In genomic region chr3:79990480-79990879, GRCm38 (mm10) we compare ENCODE assay signal across 29 mouse cellular contexts.
DNase-seq lines count a peak whose midpoint lies in the region; ATAC-seq and TF ChIP-seq lines count a peak whose summit lies in the region.
"Had no signal": no experiment of that assay in that cellular context is flagged by ENCODE, and none has a peak within 500 bp of the region (broad histone marks: within the 10 kb centered on the region; RNA-seq: fewer than 3 reads in every experiment).

No protein-coding gene starts in this region.

- H3K27ac ChIP-seq in heart, embryonic 12.5 days (ENCODE audit: poor library complexity, severe bottlenecking) = peak overlapping the region; percentile 98
- peak overlapping the region; percentile 99 for H3K27ac ChIP-seq in heart, postnatal 0 days (ENCODE audit: low read depth)
- H3K27ac ChIP-seq: embryonic facial prominence, embryonic 10.5 days; embryonic facial prominence, embryonic 15.5 days; forebrain, embryonic 13.5 days; intestine, embryonic 15.5 days; liver, embryonic 14.5 days; midbrain, embryonic 10.5 days; midbrain, embryonic 15.5 days; neural tube, embryonic 12.5 days; stomach, postnatal 0 days had no signal

- CTCF ChIA-PET in Patski (lab: Charles Lee) = interaction anchor here (0.6 to 5.7 kb wide), 6 partner anchors 11 to 107 kb away, joined by 3 to 24 read pairs (median 3); partner anchors contain the start of gene Fam198b

- intact Hi-C loops in heart, postnatal 36 days (cut with DNase I) = loop anchor here (5.0 kb wide), 1 partner anchor 103 kb away; no protein-coding TSS in a partner anchor

- no peaks in the 10 kb centered on the region for H3K36me3 ChIP-seq in heart, embryonic 12.5 days
- no peaks in the 10 kb centered on the region for H3K36me3 ChIP-seq in heart, postnatal 0 days (replicated peaks; ENCODE audit: control insufficient read depth, insufficient read depth, low read length)
- H3K36me3 ChIP-seq: embryonic facial prominence, embryonic 10.5 days; embryonic facial prominence, embryonic 15.5 days; intestine, embryonic 15.5 days; midbrain, embryonic 10.5 days; midbrain, embryonic 15.5 days; neural tube, embryonic 12.5 days had no signal

- H3K4me1 ChIP-seq in heart, embryonic 12.5 days (replicated peaks) = peaks cover 37% of the 10 kb centered on the region
- H3K4me1 ChIP-seq in heart, postnatal 0 days (ENCODE audit: control insufficient read depth, insufficient read depth) = peaks cover 29% of the 10 kb centered on the region
- H3K4me1 ChIP-seq: embryonic facial prominence, embryonic 15.5 days; forebrain, embryonic 13.5 days; intestine, embryonic 15.5 days; midbrain, embryonic 10.5 days; midbrain, embryonic 15.5 days; neural tube, embryonic 12.5 days had no signal

- no peak overlapping the region for H3K4me3 ChIP-seq in heart, embryonic 12.5 days
- no peak overlapping the region for H3K4me3 ChIP-seq in heart, postnatal 0 days (ENCODE audit: low read depth, low read length)
- H3K4me3 ChIP-seq: embryonic facial prominence, embryonic 10.5 days; embryonic facial prominence, embryonic 15.5 days; forebrain, embryonic 13.5 days; intestine, embryonic 15.5 days; midbrain, embryonic 10.5 days; midbrain, embryonic 15.5 days; neural tube, embryonic 12.5 days had no signal

- H3K9me3 ChIP-seq in heart, embryonic 12.5 days (replicated peaks) = no peaks in the 10 kb centered on the region
- H3K9me3 ChIP-seq in heart, postnatal 0 days (replicated peaks; ENCODE audit: control insufficient read depth, low read length) = no peaks in the 10 kb centered on the region
- H3K9me3 ChIP-seq: embryonic facial prominence, embryonic 10.5 days; embryonic facial prominence, embryonic 15.5 days; forebrain, embryonic 13.5 days; intestine, embryonic 15.5 days; midbrain, embryonic 10.5 days; midbrain, embryonic 15.5 days; neural tube, embryonic 12.5 days had no signal

- POLR2A ChIA-PET in Patski (lab: Charles Lee) = interaction anchor here (1.1 to 1.2 kb wide), 2 partner anchors 106 to 136 kb away, joined by 3 to 5 read pairs; partner anchors contain the start of gene Fam198b

- peak; percentile 42; the same call in 1 of the 2 replicates for TF ChIP-seq EP300 in heart, postnatal 0 days (IDR thresholded peaks at IDR 0.05; ENCODE audit: low read depth)

- no peaks in the 10 kb centered on the region for H3K27me3 ChIP-seq in Patski
- no peaks in the 10 kb centered on the region for H3K27me3 ChIP-seq in heart, embryonic 12.5 days (replicated peaks)
- H3K27me3 ChIP-seq in heart, postnatal 0 days (ENCODE audit: control insufficient read depth, insufficient read depth, low read length) = no peaks in the 10 kb centered on the region
- H3K27me3 ChIP-seq: embryonic facial prominence, embryonic 15.5 days; forebrain, embryonic 13.5 days; intestine, embryonic 15.5 days; midbrain, embryonic 15.5 days; neural tube, embryonic 12.5 days had no signal

- no peak for TF ChIP-seq CTCF in Patski (IDR thresholded peaks at IDR 0.05)
- no peak for TF ChIP-seq CTCF in heart, postnatal 0 days (IDR thresholded peaks at IDR 0.05; ENCODE audit: low read depth)

- H3K9ac ChIP-seq in heart, embryonic 12.5 days = no peak overlapping the region
- 0 out of 2 replicates have a peak overlapping the region, but pooled peaks have one; percentile 16 for H3K9ac ChIP-seq in heart, postnatal 0 days (replicated peaks; ENCODE audit: low read depth, low read length)
- H3K9ac ChIP-seq: embryonic facial prominence, embryonic 15.5 days; forebrain, embryonic 13.5 days; intestine, embryonic 15.5 days; liver, embryonic 14.5 days; midbrain, embryonic 15.5 days; neural tube, embryonic 12.5 days had no signal

- H3K4me2 ChIP-seq in heart, embryonic 12.5 days = no peak overlapping the region
- no peak overlapping the region for H3K4me2 ChIP-seq in heart, postnatal 0 days (ENCODE audit: low read depth, low read length)
- H3K4me2 ChIP-seq: embryonic facial prominence, embryonic 15.5 days; forebrain, embryonic 13.5 days; intestine, embryonic 15.5 days; midbrain, embryonic 15.5 days; neural tube, embryonic 12.5 days had no signal

- ATAC-seq in Patski = peak; percentile 8
- ATAC-seq in heart, embryonic 12.5 days (ENCODE audit: insufficient number of reproducible peaks, low FRiP score) = peak; percentile 60; the same call in 1 of the 2 replicates
- peak; percentile 89 for ATAC-seq in heart, postnatal 0 days (ENCODE audit: insufficient read depth, low read depth)
- ATAC-seq in activated CD4-positive, CD25-positive, alpha-beta regulatory T cell, adult 4 months = no peak
- ATAC-seq in frontal cortex, adult (ENCODE audit: low TSS enrichment) = no peak
- ATAC-seq: forebrain, embryonic 13.5 days; hindbrain, embryonic 16.5 days; intestine, embryonic 15.5 days; midbrain, embryonic 15.5 days had no signal

- peak; percentile 94 for DNase-seq in heart, adult 11 months
- no peak for DNase-seq in heart, postnatal 36 days
- DNase-seq in Patski (ENCODE audit: low read depth, low spot score) = no peak
- DNase-seq in heart, postnatal 0 days (ENCODE audit: low spot score) = peak; percentile 90
- no peak for DNase-seq in MN1 (ENCODE audit: low spot score)
- DNase-seq: adrenal gland, adult 2 months; cerebellum, adult 8-10 months; cerebellum, postnatal 25 days; kidney, adult 2 months; kidney, postnatal 4 days; layer of hippocampus, postnatal 36 days; liver; lung, adult 2 months; right cerebral cortex, adult 18-20 months; thymus, adult 18-20 months; thymus, postnatal 25 days had no signal

- in situ Hi-C loops in Patski (cut with MboI; ENCODE audit: low pct_unique_long_range_greater_than_20kb) = loop anchor here (5.0 kb wide), 1 partner anchor 62 kb away; no protein-coding TSS in a partner anchor

Comparison
In these comparisons a context has a peak if more than half of its experiments do, and no peak if none do; other contexts are left out.
1. DNase-seq: peak in heart, adult 11 months (single experiment) and heart, postnatal 0 days (single experiment); none in heart, postnatal 36 days (0 of 2), Patski (single experiment) and MN1 (single experiment).
2. ATAC-seq: peak in Patski (single experiment), heart, embryonic 12.5 days (single experiment) and heart, postnatal 0 days (single experiment); none in activated CD4-positive, CD25-positive, alpha-beta regulatory T cell, adult 4 months (single experiment) and frontal cortex, adult (single experiment).